Mouse (Mus musculus): ENCODE data around the gene Tigd4. TPM values are rescaled to one million over a fixed set of nuclear protein-coding genes. Genes with fewer than 3 reads are reported as not detected.

The Tigd4 gene
- total RNA-seq, 2 experiments from 2014 or later, result not detected

DNA sequence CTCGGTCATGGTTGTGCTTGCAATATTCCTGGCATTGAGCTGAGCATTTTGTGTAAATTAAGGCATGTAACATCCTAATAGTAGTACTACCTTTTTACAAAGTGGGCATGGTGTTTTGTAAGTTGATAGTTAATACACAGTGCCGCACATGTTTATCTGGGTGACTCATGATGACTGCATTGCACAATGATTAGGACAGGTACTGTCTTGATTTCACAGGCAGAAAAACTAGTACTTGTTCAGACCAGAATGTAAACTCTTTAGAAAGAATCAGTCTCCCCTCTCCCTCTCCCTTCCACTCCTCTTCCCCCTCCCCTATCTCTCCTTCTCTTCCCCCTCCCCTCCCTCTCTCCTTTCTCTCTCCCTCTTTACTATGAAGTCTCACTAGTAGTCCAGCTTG lies 9.4 kb downstream of the Tigd4 start:
- no peak for ATAC-seq (replicated peaks; ENCODE audit: low FRiP score, low TSS enrichment, poor library complexity, severe bottlenecking)

DNA sequence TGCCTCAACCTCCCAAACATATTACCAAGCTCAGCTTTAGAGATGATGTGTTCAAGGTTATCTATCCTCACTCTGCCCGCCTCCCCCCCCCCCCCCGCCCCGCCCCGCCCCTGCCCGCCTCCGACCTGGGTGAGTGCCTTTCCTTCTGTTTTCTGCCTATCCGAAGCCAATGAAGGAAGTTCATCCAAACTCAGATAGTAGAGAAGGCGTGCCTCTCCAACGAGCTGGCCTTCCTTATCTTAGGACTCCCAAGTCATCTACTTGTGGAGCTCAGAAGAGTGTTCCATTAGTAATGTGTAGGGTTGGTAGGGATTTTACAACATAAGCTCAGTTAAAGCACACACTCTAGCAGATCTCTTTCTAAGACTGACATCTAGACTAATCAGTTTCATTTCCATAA lies 9.8 kb downstream of the Tigd4 start:
- peak; percentile 61; the same call in 1 of the 2 replicates for ATAC-seq (replicated peaks; ENCODE audit: low FRiP score, low TSS enrichment, poor library complexity, severe bottlenecking)

DNA sequence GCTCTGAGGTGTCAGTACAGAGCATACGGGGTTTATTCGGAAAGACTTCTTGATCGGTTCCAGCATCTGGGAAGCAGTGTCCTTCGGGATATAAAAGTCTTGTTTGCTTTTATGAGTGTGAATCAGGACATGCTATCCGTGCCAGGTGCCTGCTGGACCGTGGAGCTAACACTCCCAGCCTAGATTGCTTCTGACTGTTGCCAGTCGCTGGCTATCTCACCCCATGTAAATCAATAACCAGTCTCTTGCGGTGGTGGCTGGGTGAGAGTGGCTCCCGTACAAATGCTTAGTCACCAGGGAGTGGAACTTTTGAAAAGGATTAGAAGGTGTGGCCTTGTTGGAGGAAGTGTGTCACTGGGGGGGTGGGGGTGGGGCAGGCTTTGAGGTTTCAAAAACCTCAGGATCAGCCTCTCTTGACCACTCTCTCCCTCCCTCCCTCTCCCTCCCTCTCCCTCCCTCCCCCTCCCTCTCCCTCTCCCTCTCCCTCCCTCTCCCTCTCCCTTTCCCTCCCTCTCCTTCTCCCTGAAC lies 16.9 kb downstream of the Tigd4 start:
- no peak for ATAC-seq (replicated peaks; ENCODE audit: low FRiP score, low TSS enrichment, poor library complexity, severe bottlenecking)

DNA sequence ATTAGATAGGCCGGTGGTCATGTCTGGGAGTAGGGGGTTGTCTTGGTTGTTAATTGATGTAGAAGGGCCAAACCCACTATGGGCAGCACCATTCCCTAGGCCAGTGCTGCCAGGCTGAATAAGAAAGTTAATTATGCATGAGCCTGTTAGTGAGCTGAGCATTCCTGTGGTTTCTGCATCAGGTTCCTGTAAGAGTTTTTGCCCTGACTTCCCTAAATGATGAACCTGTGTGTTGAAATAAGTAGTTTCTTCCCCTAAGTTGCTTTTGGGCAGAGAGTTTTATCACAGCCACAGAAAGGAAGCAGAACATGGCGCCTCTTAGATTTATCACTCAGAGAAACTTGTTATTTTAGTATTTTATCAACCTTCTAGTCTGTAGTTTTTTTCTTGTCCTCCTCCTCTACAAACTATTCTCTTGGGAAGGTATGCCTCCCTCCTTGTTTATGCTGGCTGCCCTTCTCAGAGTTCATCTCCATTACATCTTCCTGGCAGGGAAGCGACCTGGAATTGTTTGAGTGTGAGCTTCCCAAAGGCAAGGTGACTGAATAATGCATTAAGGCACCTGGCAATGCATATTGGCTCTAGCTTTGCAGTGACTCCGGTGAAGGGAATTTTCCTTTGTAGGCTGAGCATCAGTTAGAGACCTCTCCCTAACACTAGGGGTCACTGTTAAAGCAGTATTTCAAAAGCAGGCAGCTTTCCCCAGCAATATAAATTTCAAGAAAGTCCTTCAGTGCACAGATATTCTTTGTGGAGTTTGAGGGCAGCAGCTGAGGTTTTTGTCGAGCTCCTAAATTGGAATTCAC lies 21.9 kb downstream of the Tigd4 start:
- ATAC-seq (replicated peaks; ENCODE audit: low FRiP score, low TSS enrichment, poor library complexity, severe bottlenecking), result peak; percentile 74

DNA sequence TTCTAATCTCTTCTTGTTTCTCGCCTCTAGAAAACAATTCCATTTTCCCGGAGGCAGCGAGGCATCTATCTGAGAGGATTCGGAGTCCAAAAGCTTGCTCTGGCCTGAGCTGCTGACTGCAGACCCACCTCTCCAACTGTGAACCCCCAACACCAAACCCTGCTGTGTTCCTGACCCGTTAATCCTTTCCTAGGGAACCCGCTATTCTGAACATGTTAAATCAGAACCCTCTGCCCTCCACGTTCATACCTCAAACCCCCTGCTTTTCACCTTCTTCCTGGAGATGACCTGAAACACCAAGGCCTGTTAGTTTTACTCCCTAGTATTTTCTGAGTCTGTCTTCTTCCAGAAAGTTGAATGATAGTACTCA lies 22.5 kb downstream of the Tigd4 start:
- no peak for ATAC-seq (replicated peaks; ENCODE audit: low FRiP score, low TSS enrichment, poor library complexity, severe bottlenecking)

DNA sequence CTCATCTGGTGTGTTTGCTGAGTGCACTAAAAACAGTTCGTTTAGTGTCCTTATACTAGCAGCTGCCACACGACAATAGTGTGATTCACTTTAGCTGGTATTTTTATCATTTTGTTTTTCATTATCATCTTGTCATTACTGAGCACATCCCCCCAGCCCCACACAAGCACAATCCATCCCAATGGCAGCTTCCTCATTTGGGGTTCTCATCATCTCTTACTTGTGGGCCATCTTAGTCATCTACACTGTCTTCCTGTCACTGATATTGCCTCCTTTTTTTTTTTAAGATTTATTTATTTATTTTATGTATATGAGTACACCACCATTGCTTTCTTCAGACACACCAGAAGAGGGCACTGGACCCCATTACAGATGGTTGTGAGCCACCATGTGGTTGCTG lies 25.3 kb downstream of the Tigd4 start:
- no peak for ATAC-seq (replicated peaks; ENCODE audit: low FRiP score, low TSS enrichment, poor library complexity, severe bottlenecking)

GRCm38 (mm10) chr3:84619056-84619455 lies 25.7 kb downstream of the Tigd4 start:
- no peak for ATAC-seq (replicated peaks; ENCODE audit: low FRiP score, low TSS enrichment, poor library complexity, severe bottlenecking)

DNA sequence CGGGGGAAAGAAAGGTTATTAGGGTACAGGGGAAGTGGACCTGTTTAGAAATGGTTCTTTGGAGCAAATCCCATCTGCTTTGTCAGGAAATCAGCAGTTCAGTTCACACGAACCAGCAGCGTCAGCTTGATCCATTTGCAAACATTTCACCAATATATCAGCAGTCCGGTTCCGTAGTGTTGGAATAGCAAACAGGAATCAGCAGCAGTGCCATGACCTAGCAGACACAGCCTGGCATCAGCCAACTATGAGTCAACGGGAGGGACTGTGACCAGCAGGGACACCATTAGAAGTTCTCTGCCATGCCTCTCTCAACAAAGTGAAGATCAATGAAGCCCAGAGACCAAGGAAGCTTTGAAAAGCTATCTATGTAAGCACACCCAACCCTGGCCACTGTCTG lies 26.4 kb downstream of the Tigd4 start:
- no peak for ATAC-seq (replicated peaks; ENCODE audit: low FRiP score, low TSS enrichment, poor library complexity, severe bottlenecking)

GRCm38 (mm10) chr3:84622026-84622425 lies 28.7 kb downstream of the Tigd4 start:
- no peak for ATAC-seq (replicated peaks; ENCODE audit: low FRiP score, low TSS enrichment, poor library complexity, severe bottlenecking)

GRCm38 (mm10) chr3:84631586-84631985 lies 38.2 kb downstream of the Tigd4 start:
- no peak for ATAC-seq (replicated peaks; ENCODE audit: low FRiP score, low TSS enrichment, poor library complexity, severe bottlenecking)

- peak; percentile 50; the same call in 1 of the 2 replicates for ATAC-seq (replicated peaks; ENCODE audit: low FRiP score, low TSS enrichment, poor library complexity, severe bottlenecking)
These were observed 43.7 kb downstream of the Tigd4 start for GRCm38 (mm10) chr3:84637095-84637494.

- ATAC-seq (replicated peaks; ENCODE audit: low FRiP score, low TSS enrichment, poor library complexity, severe bottlenecking), result no peak
These were observed 44.7 kb downstream of the Tigd4 start for GRCm38 (mm10) chr3:84637890-84638578.

DNA sequence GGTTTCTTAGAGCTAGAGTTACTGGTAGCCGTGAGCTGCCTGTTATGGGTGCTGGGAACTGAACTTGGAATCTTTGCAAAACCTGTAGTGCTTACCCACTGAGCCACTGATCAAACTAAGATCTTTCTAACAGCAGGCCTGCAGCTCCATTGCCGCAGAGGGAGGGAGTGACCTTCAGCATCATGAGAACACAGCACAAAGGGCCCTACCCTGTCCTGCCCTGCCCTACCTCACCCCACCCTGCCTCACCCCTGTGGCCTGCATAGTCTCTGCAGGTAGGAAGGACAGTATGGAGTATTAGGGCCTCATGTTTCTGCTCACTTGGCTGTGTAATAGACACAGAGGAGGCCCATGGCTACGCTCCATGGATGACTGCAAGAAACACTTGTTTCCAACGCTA lies 45.5 kb downstream of the Tigd4 start:
- ATAC-seq (replicated peaks; ENCODE audit: low FRiP score, low TSS enrichment, poor library complexity, severe bottlenecking), result no peak

- no peak for ATAC-seq (replicated peaks; ENCODE audit: low FRiP score, low TSS enrichment, poor library complexity, severe bottlenecking)
These were observed 46.6 kb downstream of the Tigd4 start for GRCm38 (mm10) chr3:84639767-84640500.

DNA sequence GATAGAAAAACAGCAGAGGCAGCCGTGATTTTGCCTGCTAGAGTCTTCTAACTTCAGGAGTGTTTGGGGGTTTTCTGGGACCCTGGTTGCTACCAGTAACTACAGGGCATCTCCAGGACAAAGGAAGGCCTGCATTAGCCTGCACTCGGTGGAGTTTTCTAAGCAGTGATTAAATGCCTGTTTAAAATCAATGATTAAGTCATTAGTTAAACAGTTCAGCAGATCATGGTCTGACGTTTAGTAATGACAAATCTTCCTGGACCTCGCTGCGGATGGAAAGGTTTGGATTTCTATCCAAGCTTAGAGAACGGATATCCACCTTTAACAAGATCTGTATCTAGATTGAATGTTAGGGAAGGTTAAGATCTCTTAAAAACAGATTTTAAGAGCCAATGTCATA lies 47.2 kb downstream of the Tigd4 start:
- no peak for ATAC-seq (replicated peaks; ENCODE audit: low FRiP score, low TSS enrichment, poor library complexity, severe bottlenecking)

DNA sequence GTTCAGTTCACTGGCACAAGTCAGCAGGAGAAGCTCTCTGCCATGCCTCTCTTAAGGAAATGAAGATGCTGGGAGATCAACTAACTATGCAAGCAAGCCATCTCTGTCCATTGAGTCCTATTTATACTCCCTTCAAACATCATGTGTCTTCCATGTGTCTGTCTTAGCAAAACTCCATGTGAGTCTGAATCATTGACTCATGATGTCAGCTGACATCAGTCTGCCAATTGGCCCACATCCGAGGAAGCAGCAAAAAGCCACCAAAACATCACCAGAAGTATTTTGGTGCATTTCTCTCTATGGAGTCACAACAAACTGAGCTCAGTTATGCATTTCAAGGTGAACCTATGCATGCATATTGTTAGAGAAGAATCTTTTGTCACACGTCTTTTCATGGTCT lies 48.0 kb downstream of the Tigd4 start:
- no peak for ATAC-seq (replicated peaks; ENCODE audit: low FRiP score, low TSS enrichment, poor library complexity, severe bottlenecking)

DNA sequence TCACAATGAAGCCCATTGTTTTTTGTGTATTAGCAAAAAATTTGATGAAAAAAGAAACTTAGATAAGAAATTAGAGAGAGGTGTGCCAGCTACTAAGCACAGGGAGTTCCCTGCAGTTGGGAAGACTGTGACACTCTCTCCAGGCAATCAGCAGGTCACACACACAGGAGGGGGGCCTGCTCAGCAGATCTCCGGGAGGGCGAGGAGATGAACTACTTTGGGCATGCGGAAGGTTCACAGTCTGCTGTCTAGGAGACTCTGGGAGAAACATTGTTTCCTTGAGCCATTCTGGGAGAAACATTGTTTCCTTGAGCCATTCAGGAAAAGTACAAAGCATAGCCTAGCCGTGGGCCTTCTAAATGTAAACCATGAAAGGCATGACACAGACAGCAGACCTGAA lies 49.6 kb downstream of the Tigd4 start:
- no peak for ATAC-seq (replicated peaks; ENCODE audit: low FRiP score, low TSS enrichment, poor library complexity, severe bottlenecking)

GRCm38 (mm10) chr3:84645156-84646006 lies 52.0 kb downstream of the Tigd4 start:
- ATAC-seq (replicated peaks; ENCODE audit: low FRiP score, low TSS enrichment, poor library complexity, severe bottlenecking), result peak; percentile 55; the same call in 1 of the 2 replicates

GRCm38 (mm10) chr3:84646007-84646290 lies 52.6 kb downstream of the Tigd4 start:
- ATAC-seq (replicated peaks; ENCODE audit: low FRiP score, low TSS enrichment, poor library complexity, severe bottlenecking), result no peak
